Mouse (Mus musculus): ENCODE data around the gene Il23r. TPM values are rescaled to one million over a fixed set of nuclear protein-coding genes. Genes with fewer than 3 reads are reported as not detected.

Gene Il23r
- polyA plus RNA-seq, 1 experiment from 2014 or later, result not detected

- Histone ChIP-seq H3K4me3 (replicated peaks; ENCODE audit: low read length) (no peak overlapping the region), H3K4me2 (ENCODE audit: low read length) (no peak overlapping the region), H3K36me3 (ENCODE audit: control insufficient read depth, insufficient read depth) (no peaks in the 10 kb centered on the region), H3K9me3 (ENCODE audit: control insufficient read depth, low read length) (no peaks in the 10 kb centered on the region), H3K4me1 (replicated peaks; ENCODE audit: control insufficient read depth, insufficient read depth, low read length) (no peaks in the 10 kb centered on the region), H3K9ac (replicated peaks; ENCODE audit: low read depth, low read length) (no peak overlapping the region), H3K27me3 (replicated peaks; ENCODE audit: control insufficient read depth, insufficient read depth, low read length) (no peaks in the 10 kb centered on the region), H3K27ac (ENCODE audit: low read length) (no peak overlapping the region)
- ATAC-seq, result no peak
- 86% methylated on average over 2 of the region's 2 CpGs for WGBS
These were observed 55.4 kb downstream of the Il23r start for GRCm38 (mm10) chr6:67436295-67436694.

GRCm38 (mm10) chr6:67435711-67436110 lies 55.9 kb downstream of the Il23r start:
- WGBS, result 86% methylated on average over 1 of the region's 1 CpGs
- Histone ChIP-seq H3K9ac (replicated peaks; ENCODE audit: low read depth, low read length) (no peak overlapping the region), H3K4me1 (replicated peaks; ENCODE audit: control insufficient read depth, insufficient read depth, low read length) (no peaks in the 10 kb centered on the region), H3K4me3 (replicated peaks; ENCODE audit: low read length) (no peak overlapping the region), H3K36me3 (ENCODE audit: control insufficient read depth, insufficient read depth) (no peaks in the 10 kb centered on the region), H3K9me3 (ENCODE audit: control insufficient read depth, low read length) (no peaks in the 10 kb centered on the region), H3K4me2 (ENCODE audit: low read length) (no peak overlapping the region), H3K27me3 (replicated peaks; ENCODE audit: control insufficient read depth, insufficient read depth, low read length) (no peaks in the 10 kb centered on the region), H3K27ac (ENCODE audit: low read length) (no peak overlapping the region)
- ATAC-seq, result no peak

GRCm38 (mm10) chr6:67434755-67435452 lies 56.8 kb downstream of the Il23r start:
- H3K36me3 ChIP-seq (ENCODE audit: control insufficient read depth, insufficient read depth), result no peaks in the 10 kb centered on the region
- 36% methylated on average over 2 of the region's 2 CpGs for WGBS
- H3K27me3 ChIP-seq (replicated peaks; ENCODE audit: control insufficient read depth, insufficient read depth, low read length), result no peaks in the 10 kb centered on the region
- no peaks in the 10 kb centered on the region for H3K4me1 ChIP-seq (replicated peaks; ENCODE audit: control insufficient read depth, insufficient read depth, low read length)
- H3K4me2 ChIP-seq (ENCODE audit: low read length), result no peak overlapping the region
- no peak overlapping the region for H3K9ac ChIP-seq (replicated peaks; ENCODE audit: low read depth, low read length)
- no peak for ATAC-seq
- no peaks in the 10 kb centered on the region for H3K9me3 ChIP-seq (ENCODE audit: control insufficient read depth, low read length)
- no peak overlapping the region for H3K27ac ChIP-seq (ENCODE audit: low read length)
- no peak overlapping the region for H3K4me3 ChIP-seq (replicated peaks; ENCODE audit: low read length)

- no peak overlapping the region for H3K4me2 ChIP-seq (ENCODE audit: low read length)
- H3K4me3 ChIP-seq (replicated peaks; ENCODE audit: low read length), result no peak overlapping the region
- ATAC-seq, result no peak
- no peak overlapping the region for H3K27ac ChIP-seq (ENCODE audit: low read length)
- no peaks in the 10 kb centered on the region for H3K4me1 ChIP-seq (replicated peaks; ENCODE audit: control insufficient read depth, insufficient read depth, low read length)
- WGBS, result 75% methylated on average over 3 of the region's 3 CpGs
- H3K9me3 ChIP-seq (ENCODE audit: control insufficient read depth, low read length), result no peaks in the 10 kb centered on the region
- H3K9ac ChIP-seq (replicated peaks; ENCODE audit: low read depth, low read length), result no peak overlapping the region
- H3K27me3 ChIP-seq (replicated peaks; ENCODE audit: control insufficient read depth, insufficient read depth, low read length), result no peaks in the 10 kb centered on the region
- no peaks in the 10 kb centered on the region for H3K36me3 ChIP-seq (ENCODE audit: control insufficient read depth, insufficient read depth)
These were observed 59.8 kb downstream of the Il23r start for GRCm38 (mm10) chr6:67431808-67432207.

- Histone ChIP-seq H3K27me3 (replicated peaks; ENCODE audit: control insufficient read depth, insufficient read depth, low read length) (no peaks in the 10 kb centered on the region), H3K9ac (replicated peaks; ENCODE audit: low read depth, low read length) (no peak overlapping the region), H3K27ac (ENCODE audit: low read length) (no peak overlapping the region), H3K4me3 (replicated peaks; ENCODE audit: low read length) (no peak overlapping the region), H3K4me2 (ENCODE audit: low read length) (no peak overlapping the region), H3K4me1 (replicated peaks; ENCODE audit: control insufficient read depth, insufficient read depth, low read length) (no peaks in the 10 kb centered on the region), H3K36me3 (ENCODE audit: control insufficient read depth, insufficient read depth) (no peaks in the 10 kb centered on the region), H3K9me3 (ENCODE audit: control insufficient read depth, low read length) (no peaks in the 10 kb centered on the region)
- WGBS, result 60% methylated on average over 5 of the region's 5 CpGs
- ATAC-seq, result no peak
These were observed 69.9 kb downstream of the Il23r start for GRCm38 (mm10) chr6:67421761-67422160.

- Histone ChIP-seq H3K9me3 (ENCODE audit: control insufficient read depth, low read length) (no peaks in the 10 kb centered on the region), H3K4me3 (replicated peaks; ENCODE audit: low read length) (no peak overlapping the region), H3K36me3 (ENCODE audit: control insufficient read depth, insufficient read depth) (no peaks in the 10 kb centered on the region), H3K9ac (replicated peaks; ENCODE audit: low read depth, low read length) (no peak overlapping the region), H3K27ac (ENCODE audit: low read length) (no peak overlapping the region), H3K4me2 (ENCODE audit: low read length) (no peak overlapping the region), H3K27me3 (replicated peaks; ENCODE audit: control insufficient read depth, insufficient read depth, low read length) (no peaks in the 10 kb centered on the region), H3K4me1 (replicated peaks; ENCODE audit: control insufficient read depth, insufficient read depth, low read length) (no peaks in the 10 kb centered on the region)
- 86% methylated on average over 3 of the region's 3 CpGs for WGBS
- no peak for ATAC-seq
These were observed 75.1 kb downstream of the Il23r start for GRCm38 (mm10) chr6:67416557-67416956.

- Histone ChIP-seq H3K4me2 (ENCODE audit: low read length) (no peak overlapping the region), H3K9me3 (ENCODE audit: control insufficient read depth, low read length) (no peaks in the 10 kb centered on the region), H3K27ac (ENCODE audit: low read length) (no peak overlapping the region), H3K9ac (replicated peaks; ENCODE audit: low read depth, low read length) (no peak overlapping the region), H3K36me3 (ENCODE audit: control insufficient read depth, insufficient read depth) (no peaks in the 10 kb centered on the region), H3K4me1 (replicated peaks; ENCODE audit: control insufficient read depth, insufficient read depth, low read length) (no peaks in the 10 kb centered on the region), H3K27me3 (replicated peaks; ENCODE audit: control insufficient read depth, insufficient read depth, low read length) (no peaks in the 10 kb centered on the region), H3K4me3 (replicated peaks; ENCODE audit: low read length) (no peak overlapping the region)
- ATAC-seq, result no peak
- WGBS, result over 99% methylated on average over 5 of the region's 5 CpGs
These were observed 76.4 kb downstream of the Il23r start for GRCm38 (mm10) chr6:67415276-67415675.

GRCm38 (mm10) chr6:67413378-67413777 lies 78.3 kb downstream of the Il23r start:
- WGBS, result 82% methylated on average over 2 of the region's 2 CpGs
- Histone ChIP-seq H3K4me2 (ENCODE audit: low read length) (no peak overlapping the region), H3K36me3 (ENCODE audit: control insufficient read depth, insufficient read depth) (no peaks in the 10 kb centered on the region)

GRCm38 (mm10) chr6:67405281-67405682 lies 86.4 kb downstream of the Il23r start:
- Histone ChIP-seq H3K27me3 (replicated peaks; ENCODE audit: control insufficient read depth, insufficient read depth, low read length) (no peaks in the 10 kb centered on the region), H3K36me3 (ENCODE audit: control insufficient read depth, insufficient read depth) (no peaks in the 10 kb centered on the region), H3K27ac (ENCODE audit: low read length) (no peak overlapping the region), H3K4me2 (ENCODE audit: low read length) (no peak overlapping the region), H3K9ac (replicated peaks; ENCODE audit: low read depth, low read length) (no peak overlapping the region), H3K9me3 (ENCODE audit: control insufficient read depth, low read length) (no peaks in the 10 kb centered on the region), H3K4me3 (replicated peaks; ENCODE audit: low read length) (no peak overlapping the region), H3K4me1 (replicated peaks; ENCODE audit: control insufficient read depth, insufficient read depth, low read length) (no peaks in the 10 kb centered on the region)
- ATAC-seq, result peak; percentile 52
- WGBS, result 7% methylated on average over 3 of the region's 3 CpGs

More at GRCm38 (mm10) chr6:67413378-67413777, 78.3 kb downstream of the Il23r start:
- no peak overlapping the region for H3K27ac ChIP-seq (ENCODE audit: low read length)
- no peaks in the 10 kb centered on the region for H3K9me3 ChIP-seq (ENCODE audit: control insufficient read depth, low read length)
- ATAC-seq, result no peak
- no peaks in the 10 kb centered on the region for H3K4me1 ChIP-seq (replicated peaks; ENCODE audit: control insufficient read depth, insufficient read depth, low read length)
- H3K4me3 ChIP-seq (replicated peaks; ENCODE audit: low read length), result no peak overlapping the region
- H3K9ac ChIP-seq (replicated peaks; ENCODE audit: low read depth, low read length), result no peak overlapping the region
- no peaks in the 10 kb centered on the region for H3K27me3 ChIP-seq (replicated peaks; ENCODE audit: control insufficient read depth, insufficient read depth, low read length)

GRCm38 (mm10) chr6:67399551-67399950 lies 92.1 kb downstream of the Il23r start:
- Histone ChIP-seq H3K4me1 (replicated peaks; ENCODE audit: control insufficient read depth, insufficient read depth, low read length) (no peaks in the 10 kb centered on the region), H3K9me3 (ENCODE audit: control insufficient read depth, low read length) (no peaks in the 10 kb centered on the region), H3K27ac (ENCODE audit: low read length) (no peak overlapping the region), H3K4me2 (ENCODE audit: low read length) (no peak overlapping the region), H3K27me3 (replicated peaks; ENCODE audit: control insufficient read depth, insufficient read depth, low read length) (no peaks in the 10 kb centered on the region), H3K4me3 (replicated peaks; ENCODE audit: low read length) (no peak overlapping the region), H3K9ac (replicated peaks; ENCODE audit: low read depth, low read length) (no peak overlapping the region), H3K36me3 (ENCODE audit: control insufficient read depth, insufficient read depth) (no peaks in the 10 kb centered on the region)
- no peak for ATAC-seq
- 80% methylated on average over 5 of the region's 5 CpGs for WGBS
